Mouse (Mus musculus): ENCODE data around the gene Itpr2. TPM values are rescaled to one million over a fixed set of nuclear protein-coding genes. Genes with fewer than 3 reads are reported as not detected.

Gene Itpr2
- total RNA-seq, 2 experiments from 2014 or later: 30.1 to 34.3 TPM

DNA sequence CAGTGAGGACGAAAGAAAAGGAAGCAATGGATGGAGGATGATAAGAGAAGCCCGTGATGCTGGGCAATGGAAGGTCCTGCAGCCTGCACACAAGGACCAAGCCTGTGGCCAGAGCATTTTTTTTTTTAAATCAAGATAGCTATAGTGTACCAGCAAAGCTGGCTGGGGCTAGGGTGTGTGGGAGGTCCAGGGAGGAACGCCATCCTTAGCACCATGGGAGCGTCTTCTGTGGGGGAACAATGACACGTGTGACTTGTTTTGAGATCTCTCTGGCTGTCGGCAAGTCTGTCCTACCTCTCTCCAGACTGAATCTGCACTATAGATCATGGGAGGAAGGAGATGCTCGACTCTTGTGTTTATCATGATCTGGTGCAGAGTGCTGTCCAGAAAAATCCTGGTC is 365.8 kb downstream of the Itpr2 start:
- intact Hi-C loops (cut with DNase I): no loop called here
- no peak for DNase-seq

- DNase-seq: no peak
Observed at GRCm38 (mm10) chr6:146135291-146135690, 366.7 kb downstream of the Itpr2 start.

DNA sequence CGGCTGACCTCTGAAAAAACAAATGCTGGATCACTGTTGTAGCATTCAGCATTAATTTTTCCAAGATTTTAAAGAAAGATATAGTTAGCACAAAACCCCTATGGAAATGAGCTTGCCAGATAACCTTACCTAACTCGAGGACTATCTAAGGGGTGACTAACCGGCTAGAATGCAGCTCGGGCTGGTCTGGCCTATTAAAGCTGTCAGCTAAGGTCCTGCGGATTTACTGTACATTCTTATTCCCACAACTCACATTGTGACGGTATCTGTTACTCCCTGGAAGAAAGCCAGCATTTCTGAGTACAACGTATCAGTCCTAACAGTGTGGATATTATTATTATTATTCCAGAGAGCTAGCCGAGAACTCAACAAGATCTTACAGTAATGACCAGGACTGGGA is 368.1 kb downstream of the Itpr2 start:
- intact Hi-C loops (cut with DNase I): no loop called here
- no peak for DNase-seq

More at GRCm38 (mm10) chr6:146135291-146135690, 366.7 kb downstream of the Itpr2 start:
- intact Hi-C loops (cut with DNase I): no loop called here

DNA sequence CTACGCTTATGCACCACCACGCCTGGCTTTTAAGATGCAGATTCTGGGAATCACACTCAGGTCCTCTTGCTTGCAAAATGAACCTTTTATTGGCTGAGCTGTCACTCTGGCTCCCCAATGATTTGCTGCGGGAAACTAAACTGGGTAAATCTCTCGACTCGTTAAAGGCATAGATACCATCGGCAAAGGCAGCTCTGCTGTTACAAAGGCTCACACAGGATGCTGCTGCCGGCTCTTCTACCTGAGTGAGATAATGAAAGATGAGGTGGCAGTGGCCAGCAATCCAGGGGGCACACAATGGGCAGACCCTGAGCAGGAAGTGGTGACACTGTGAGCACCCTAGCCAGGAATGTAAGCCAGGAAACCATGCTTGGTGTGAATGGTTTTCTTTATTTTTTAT is 373.0 kb downstream of the Itpr2 start:
- intact Hi-C loops (cut with DNase I): no loop called here
- DNase-seq: no peak

- intact Hi-C loops (cut with DNase I): no loop called here
- peak in 1 of 2 experiments; percentile 15 for DNase-seq
Observed at GRCm38 (mm10) chr6:146126823-146127681, 375.0 kb downstream of the Itpr2 start.

DNA sequence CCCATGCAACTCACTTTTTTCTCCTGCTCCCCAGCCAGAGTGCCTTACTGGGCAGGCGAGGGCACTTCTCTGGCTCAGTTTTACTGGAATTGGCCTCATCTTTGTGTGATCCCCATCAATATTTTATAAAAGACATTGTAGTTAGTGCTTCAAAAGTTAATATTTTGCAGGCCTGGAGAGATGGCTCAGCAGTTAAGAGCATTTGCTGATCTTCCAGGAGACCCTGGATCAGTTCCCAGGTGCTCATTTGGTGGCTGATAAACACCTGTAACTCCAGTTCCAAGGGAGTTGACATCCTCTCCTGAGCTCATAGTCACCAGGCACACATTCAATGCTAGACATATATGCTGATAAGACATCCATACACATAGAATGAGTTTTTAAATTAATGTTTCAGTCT is 376.4 kb downstream of the Itpr2 start:
- DNase-seq: no peak
- intact Hi-C loops (cut with DNase I): no loop called here

DNA sequence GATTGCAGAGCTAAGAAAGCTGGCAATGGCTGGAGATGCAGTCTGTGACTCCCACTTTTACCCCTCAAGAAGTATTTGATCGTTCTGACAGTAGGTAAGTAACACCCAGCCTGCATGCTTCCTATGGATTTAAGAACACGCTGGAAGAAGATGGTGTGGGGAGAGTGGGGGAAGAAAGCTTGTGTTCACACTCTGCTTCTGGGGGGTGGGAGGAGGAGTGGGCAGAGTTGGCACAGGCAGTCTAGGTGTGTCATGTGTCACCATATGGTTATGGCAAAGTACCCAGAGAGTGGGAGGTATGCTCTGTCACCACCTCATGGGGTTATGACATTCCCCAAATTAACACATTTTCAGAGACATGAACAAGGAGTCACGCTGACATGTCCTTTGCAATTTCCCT is 377.5 kb downstream of the Itpr2 start:
- intact Hi-C loops (cut with DNase I): no loop called here
- DNase-seq: no peak

- DNase-seq: no peak
- intact Hi-C loops (cut with DNase I): no loop called here
Observed at GRCm38 (mm10) chr6:146123656-146124055, 378.4 kb downstream of the Itpr2 start.

GRCm38 (mm10) chr6:146120172-146120571 is 381.9 kb downstream of the Itpr2 start:
- intact Hi-C loops (cut with DNase I): no loop called here

DNA sequence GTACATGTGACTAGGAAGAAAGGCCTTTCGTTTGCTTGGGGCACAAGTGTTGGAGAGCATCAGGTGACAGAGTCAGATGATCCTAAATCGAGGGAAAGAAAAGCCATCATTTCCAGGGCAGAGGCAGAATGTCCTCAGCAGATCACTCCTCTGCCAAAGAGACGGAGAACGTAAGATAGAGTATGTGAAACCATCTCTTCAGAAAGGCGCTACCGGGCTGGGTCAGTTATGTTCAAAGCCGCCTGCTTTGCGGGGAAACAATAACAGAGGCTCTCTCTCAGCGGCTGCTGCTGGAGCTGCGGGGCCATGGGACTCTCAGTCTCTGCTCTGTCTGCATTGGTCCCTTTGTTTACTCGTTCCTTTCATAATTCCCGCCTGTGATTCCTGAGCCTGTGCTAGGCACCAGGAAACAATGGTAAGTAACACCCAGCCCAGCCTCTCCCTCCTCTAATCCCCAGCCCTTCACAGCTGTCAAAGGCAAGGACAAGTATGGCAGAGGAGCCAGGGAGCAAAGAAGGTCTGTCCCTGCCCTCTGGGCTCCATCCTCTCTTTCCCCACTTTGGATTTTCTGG is 387.2 kb downstream of the Itpr2 start:
- intact Hi-C loops (cut with DNase I): no loop called here
- DNase-seq: no peak

More at GRCm38 (mm10) chr6:146120172-146120571, 381.9 kb downstream of the Itpr2 start:
- DNase-seq: no peak

DNA sequence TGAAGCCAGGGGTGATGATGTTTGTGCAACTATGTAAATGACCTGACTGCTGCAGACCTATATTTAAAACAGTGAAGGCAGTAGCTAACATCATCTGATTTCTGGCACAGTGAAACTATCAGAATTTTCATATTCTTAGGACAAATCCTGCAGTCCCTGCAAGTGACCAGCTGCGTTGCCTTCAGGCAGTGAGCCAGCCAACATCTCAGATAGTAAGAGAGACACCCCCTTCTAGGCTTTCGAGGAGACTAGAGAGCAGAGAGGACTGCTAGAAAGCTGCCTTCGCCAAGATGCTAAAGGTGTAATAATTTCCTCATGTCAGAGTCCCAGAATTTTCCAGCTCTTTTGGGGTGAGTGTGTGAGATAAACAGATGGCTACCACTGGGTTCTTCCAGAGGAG is 388.0 kb downstream of the Itpr2 start:
- DNase-seq: no peak
- intact Hi-C loops (cut with DNase I): no loop called here

DNA sequence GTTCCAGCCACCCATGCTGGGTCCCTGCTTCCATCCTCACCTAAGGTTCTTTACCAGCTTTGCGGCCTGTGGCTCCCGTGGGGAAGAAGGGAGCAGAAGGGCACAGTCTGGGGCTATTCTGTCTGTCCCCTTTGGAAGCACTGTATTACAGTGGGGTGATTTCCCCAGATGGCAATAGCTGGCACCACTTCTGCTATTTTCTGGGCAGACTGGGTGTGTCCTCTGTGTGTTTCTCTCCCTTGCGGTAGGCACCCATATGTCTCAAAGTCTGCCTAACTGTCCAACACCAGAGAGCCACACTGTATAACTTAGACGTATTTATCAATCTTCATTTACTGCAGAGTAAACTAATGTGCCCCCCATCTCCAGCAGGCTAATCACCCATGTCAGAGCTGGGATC is 388.9 kb downstream of the Itpr2 start:
- DNase-seq: no peak
- intact Hi-C loops (cut with DNase I): no loop called here

DNA sequence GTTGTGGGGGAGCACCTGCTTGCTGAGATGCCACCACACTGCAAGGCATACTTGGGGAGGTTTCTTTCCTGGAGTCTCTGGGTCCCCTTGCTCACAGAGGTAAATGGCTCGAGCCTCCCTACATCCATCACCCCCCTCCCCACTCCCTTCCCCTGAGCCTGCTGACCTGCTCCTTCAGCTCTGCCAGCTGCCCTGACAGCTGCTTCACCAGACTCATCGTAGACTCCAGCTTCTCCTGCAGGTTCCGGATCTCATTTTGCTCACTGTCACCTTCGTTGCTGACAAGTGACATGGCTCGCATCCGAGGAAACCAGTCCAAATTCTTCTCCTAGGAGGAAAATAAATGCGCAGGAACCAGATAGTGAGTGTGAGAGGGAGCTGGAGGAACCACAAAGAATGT is 389.8 kb downstream of the Itpr2 start:
- intact Hi-C loops (cut with DNase I): no loop called here

GRCm38 (mm10) chr6:146111781-146112180 is 390.2 kb downstream of the Itpr2 start:
- intact Hi-C loops (cut with DNase I): no loop called here
- no peak for DNase-seq

More for the DNA sequence above, 389.8 kb downstream of the Itpr2 start:
- no peak for DNase-seq

- intact Hi-C loops (cut with DNase I): no loop called here
- no peak for DNase-seq
Observed at GRCm38 (mm10) chr6:146110832-146111741, 390.9 kb downstream of the Itpr2 start.

- intact Hi-C loops (cut with DNase I): no loop called here
- DNase-seq: no peak
Observed at GRCm38 (mm10) chr6:146110425-146110824, 391.6 kb downstream of the Itpr2 start.

- no peak for DNase-seq
- intact Hi-C loops (cut with DNase I): no loop called here
Observed at GRCm38 (mm10) chr6:146108695-146109094, 393.3 kb downstream of the Itpr2 start.

DNA sequence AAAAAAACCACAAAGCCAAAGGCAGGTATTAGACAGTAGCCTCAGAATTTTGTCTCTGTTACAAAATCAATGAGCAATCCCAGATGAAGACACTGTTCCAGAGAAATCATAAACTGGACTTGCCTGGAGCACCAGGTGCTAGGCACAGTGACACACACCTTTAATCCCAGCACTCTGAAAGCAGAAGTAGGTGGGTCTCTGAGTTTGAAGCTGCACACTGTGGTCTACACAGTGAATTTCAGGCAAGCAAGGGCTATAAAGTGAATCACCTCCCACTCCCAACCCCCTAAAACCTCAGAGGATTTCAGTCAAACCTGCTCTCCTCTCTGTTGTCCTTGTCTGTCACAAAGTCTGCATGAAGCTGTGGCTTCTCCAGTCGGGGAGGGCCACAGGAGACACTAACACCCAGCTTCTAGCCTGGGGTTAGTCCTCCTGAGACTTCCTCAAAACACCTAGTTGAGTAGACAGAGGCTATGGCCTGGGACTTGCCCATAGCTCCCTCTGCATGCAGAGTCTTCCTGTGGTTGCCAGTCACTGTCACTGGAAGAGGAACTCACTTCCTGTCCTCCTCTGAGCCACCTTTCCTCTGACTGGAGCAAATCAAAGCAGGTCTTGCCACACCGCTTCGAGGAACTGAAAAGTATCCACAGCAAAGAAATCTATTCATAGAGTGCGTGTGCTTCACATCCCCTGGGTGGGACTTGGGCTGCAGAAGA is 394.7 kb downstream of the Itpr2 start:
- intact Hi-C loops (cut with DNase I): no loop called here

DNA sequence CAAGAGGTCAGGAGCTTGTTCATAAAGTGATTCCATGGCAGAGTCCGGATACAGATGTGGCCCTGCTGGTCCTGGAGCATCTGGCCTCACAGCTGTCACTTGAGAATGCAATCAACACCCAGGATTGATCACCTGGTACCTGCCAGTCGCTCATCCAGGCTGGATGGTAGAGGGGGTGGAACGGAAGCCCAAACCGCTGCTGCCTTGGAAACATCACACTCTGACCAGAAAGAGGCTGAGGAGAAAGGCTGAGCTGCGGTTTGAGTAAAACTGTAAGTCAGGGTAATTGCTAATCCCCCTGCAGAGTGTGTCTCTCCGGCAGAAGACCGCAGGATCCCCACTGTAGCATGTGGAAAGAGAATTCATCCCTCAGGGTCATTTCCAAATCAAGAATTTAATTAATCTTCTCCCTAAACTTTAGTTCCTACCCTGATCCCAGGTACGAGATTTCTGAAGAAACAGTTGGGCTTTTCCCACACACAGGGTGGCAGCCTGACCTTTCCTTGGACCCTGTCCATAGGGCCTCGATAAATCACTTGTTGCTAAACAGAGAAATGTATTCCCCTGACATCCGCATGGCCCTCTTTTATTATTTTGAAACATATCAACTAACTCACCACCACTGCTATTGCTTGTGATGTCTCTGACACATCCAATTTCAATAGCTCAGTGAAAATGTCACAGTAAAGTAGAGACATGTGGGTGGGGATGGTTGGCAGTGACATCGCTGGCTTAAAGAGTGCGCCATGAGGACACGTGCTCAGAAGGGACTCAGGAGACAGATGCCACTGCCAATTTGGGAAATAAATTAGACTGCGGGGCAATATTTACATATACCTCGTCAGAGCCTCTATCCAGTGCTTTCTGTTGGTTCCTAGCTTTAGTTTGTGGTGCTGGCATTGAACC is 418.7 kb downstream of the Itpr2 start:
- intact Hi-C loops (cut with DNase I): no loop called here
- DNase-seq: no peak

More for the DNA sequence above, 394.7 kb downstream of the Itpr2 start:
- no peak for DNase-seq
